Mouse (Mus musculus) midbrain, embryonic 15.5 days (tissue): Measurements from ENCODE around the gene Eif4ebp2. TPM values are rescaled to one million over a fixed set of nuclear protein-coding genes. Genes with fewer than 3 reads are reported as not detected.

Source experiments
- ATAC-seq: fragments of 200-750 bp; cut with Nextera tagmentation; replicated peaks from 2 replicates; pipeline ENCODE4 v1.8.0; 2017; ENCODE audit warnings: moderate TSS enrichment
- H3K27ac ChIP-seq: fragments of 300-500 bp; sonication (generic); 2 replicates; pipeline ENCODE4 v1.5.1; 2015; ENCODE audit warnings: mild to moderate bottlenecking, inconsistent platforms
- H3K27me3 ChIP-seq: fragments of 300-500 bp; sonication (generic); replicated peaks from 2 replicates; pipeline ENCODE4 v1.6.1; 2015; ENCODE audit warnings: inconsistent platforms
- H3K36me3 ChIP-seq: fragments of 300-500 bp; sonication (generic); replicated peaks from 2 replicates; pipeline ENCODE4 v1.6.1; 2015; ENCODE audit warnings: inconsistent platforms
- H3K4me1 ChIP-seq: fragments of 300-500 bp; sonication (generic); 2 replicates; pipeline ENCODE4 v1.6.1; 2015; ENCODE audit warnings: inconsistent platforms
- H3K4me2 ChIP-seq: fragments of 300-500 bp; sonication (generic); 2 replicates; pipeline ENCODE4 v1.6.1; 2015; ENCODE audit warnings: inconsistent platforms, mild to moderate bottlenecking, moderate library complexity
- H3K4me3 ChIP-seq: fragments of 300-500 bp; sonication (generic); 2 replicates; pipeline ENCODE4 v1.5.1; 2015; ENCODE audit warnings: mild to moderate bottlenecking, inconsistent platforms
- H3K9ac ChIP-seq: fragments of 300-500 bp; sonication (generic); 2 replicates; pipeline ENCODE4 v1.6.1; 2015; ENCODE audit warnings: mild to moderate bottlenecking, inconsistent platforms
- H3K9me3 ChIP-seq: fragments of 300-500 bp; sonication (generic); 2 replicates; pipeline ENCODE4 v1.6.1; 2016; ENCODE audit warnings: inconsistent platforms
- WGBS: fragments of 180-500 bp; shearing (Covaris S2); methylation state at CpG from one replicate; pipeline ENCODE4 v1.1.7; 2015; ENCODE audit warnings: mixed read lengths; 5-methylcytosine and 5-hydroxymethylcytosine counted together
- polyA plus RNA-seq: library from polyadenylated mRNA; unstranded; fragments of >200 nt; fragmentation: Nextera tagmentation; extraction: Ambion mirVana; gene quantifications from 2 replicates; pipeline ENCODE4 v1.2.1, GENCODE M21; 2015

Gene Eif4ebp2
- polyA plus RNA-seq, 1 experiment from 2014 or later: 65.8 TPM

DNA sequence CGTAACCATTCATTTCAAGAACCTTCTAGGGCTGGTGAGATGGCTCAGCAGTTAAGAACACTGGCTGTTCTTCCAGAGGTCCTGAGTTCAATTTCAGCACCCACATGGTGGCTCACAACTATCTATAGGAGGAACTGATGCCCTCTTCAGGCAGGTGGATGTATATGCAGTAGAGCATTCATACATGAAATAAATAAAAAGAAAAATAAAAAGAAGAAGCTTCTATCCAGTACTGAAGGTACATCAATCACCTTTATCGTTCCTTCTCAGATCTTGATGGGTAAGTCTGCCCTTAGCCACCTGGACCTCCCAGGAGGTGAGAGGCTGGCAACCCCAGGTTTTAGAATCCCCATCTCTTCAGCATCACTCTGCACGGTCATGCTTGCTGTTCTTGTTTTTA is 37.2 kb downstream of the Eif4ebp2 start:
- no peak overlapping the region for H3K4me3 ChIP-seq
- WGBS: 79% methylated on average over 3 of the region's 3 CpGs
- ATAC-seq: no peak

DNA sequence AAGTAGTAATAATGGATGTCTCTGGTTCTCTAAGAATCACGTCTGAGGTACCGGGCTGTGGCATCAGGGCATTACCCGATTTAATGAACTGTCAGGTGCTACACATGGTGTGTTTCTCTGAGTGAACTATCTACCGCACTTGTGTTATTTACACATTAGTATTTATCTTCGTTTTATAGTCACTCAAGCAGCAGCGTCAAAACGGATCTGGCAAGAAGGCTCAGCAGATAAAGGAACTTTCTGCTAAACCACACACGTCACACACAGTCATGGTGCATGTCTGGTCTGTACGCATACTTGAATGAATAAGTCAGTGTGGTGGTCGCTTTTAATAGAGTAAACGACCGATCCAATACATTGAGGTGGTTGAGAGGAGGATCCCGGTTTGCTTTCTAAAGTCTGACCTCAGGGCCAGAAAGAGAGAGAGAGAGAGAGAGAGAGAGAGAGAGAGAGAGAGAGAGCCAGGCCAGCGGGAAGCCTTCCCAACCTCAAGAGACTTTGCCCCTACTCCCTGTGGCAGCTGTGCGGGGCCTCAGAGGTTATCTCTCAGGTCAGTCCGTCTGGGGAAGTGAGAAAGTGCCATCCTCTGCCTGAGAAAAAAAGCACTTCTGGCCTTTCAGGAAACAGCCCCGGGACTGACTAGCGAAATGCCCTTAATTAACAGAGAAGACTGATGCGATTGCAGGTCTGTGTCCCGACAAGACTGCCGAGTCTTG is 39.4 kb downstream of the Eif4ebp2 start:
- H3K27ac ChIP-seq: no peak overlapping the region
- no peak for ATAC-seq
- H3K4me1 ChIP-seq: peaks cover 4% of the 10 kb centered on the region
- H3K9ac ChIP-seq: no peak overlapping the region
- H3K9me3 ChIP-seq: no peaks in the 10 kb centered on the region
- 61% methylated on average over 21 of the region's 21 CpGs for WGBS
- no peak overlapping the region for H3K4me3 ChIP-seq
- H3K27me3 ChIP-seq: peaks cover 17% of the 10 kb centered on the region
- no peaks in the 10 kb centered on the region for H3K36me3 ChIP-seq
- H3K4me2 ChIP-seq: no peak overlapping the region

More for the DNA sequence above, 37.2 kb downstream of the Eif4ebp2 start:
- H3K27me3 ChIP-seq: peaks cover 39% of the 10 kb centered on the region
- no peaks in the 10 kb centered on the region for H3K9me3 ChIP-seq
- no peak overlapping the region for H3K27ac ChIP-seq
- H3K4me1 ChIP-seq: peaks cover 11% of the 10 kb centered on the region
- no peak overlapping the region for H3K4me2 ChIP-seq
- H3K9ac ChIP-seq: no peak overlapping the region
- H3K36me3 ChIP-seq: no peaks in the 10 kb centered on the region

DNA sequence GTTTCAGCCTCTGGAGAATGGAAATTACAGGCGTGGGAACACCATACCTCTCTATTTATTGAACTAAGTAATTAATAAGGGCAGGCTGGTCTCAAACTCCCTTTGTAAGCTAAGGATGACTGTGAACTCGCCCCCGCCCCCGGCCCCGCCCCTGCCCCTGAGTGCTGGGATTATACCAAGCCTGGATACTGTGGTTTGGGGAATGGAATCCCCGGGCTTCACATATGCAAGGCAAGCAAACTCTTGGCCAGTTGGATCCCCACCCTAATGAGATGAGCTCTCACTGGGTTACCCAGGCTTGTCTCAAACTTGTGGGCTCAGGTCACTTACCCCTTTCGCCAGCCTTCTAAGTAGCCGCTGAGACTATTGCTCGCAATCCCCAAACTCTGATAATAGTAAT is 42.3 kb downstream of the Eif4ebp2 start:
- no peak overlapping the region for H3K9ac ChIP-seq
- 25% methylated on average over 9 of the region's 9 CpGs for WGBS

DNA sequence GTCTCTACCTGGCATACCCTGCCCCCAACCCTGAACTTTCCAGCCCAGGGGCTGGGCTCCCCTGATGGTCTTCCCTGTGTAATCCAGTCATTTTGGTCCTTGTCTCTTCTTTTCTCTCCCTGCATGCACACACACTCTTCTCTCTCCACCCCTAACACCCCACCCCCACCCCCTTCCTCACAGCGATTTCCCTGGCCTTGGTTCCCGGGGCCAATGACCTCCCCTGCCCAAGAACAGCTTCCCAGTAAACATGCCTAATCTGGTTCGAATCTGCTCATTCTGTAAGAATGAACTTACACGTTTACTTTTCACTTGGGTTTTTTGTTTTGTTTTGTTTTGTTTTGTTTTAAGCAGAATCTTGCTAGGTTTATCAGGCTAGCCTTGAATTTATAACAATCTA is 42.7 kb downstream of the Eif4ebp2 start:
- H3K27ac ChIP-seq: no peak overlapping the region
- ATAC-seq: no peak
- H3K4me3 ChIP-seq: no peak overlapping the region
- H3K27me3 ChIP-seq: 0 out of 2 replicates have a peak, but pooled peaks cover 3% of the 10 kb centered on the region
- no peaks in the 10 kb centered on the region for H3K36me3 ChIP-seq
- no peak overlapping the region for H3K9ac ChIP-seq
- WGBS: 3% methylated on average over 4 of the region's 4 CpGs
- no peaks in the 10 kb centered on the region for H3K9me3 ChIP-seq
- H3K4me1 ChIP-seq: peaks cover 4% of the 10 kb centered on the region; the same call in 1 of the 2 replicates
- H3K4me2 ChIP-seq: no peak overlapping the region

More for the DNA sequence above, 42.3 kb downstream of the Eif4ebp2 start:
- H3K27ac ChIP-seq: no peak overlapping the region
- ATAC-seq: no peak
- H3K4me2 ChIP-seq: no peak overlapping the region
- H3K36me3 ChIP-seq: no peaks in the 10 kb centered on the region
- H3K9me3 ChIP-seq: no peaks in the 10 kb centered on the region
- H3K4me1 ChIP-seq: peaks cover 4% of the 10 kb centered on the region; the same call in 1 of the 2 replicates
- 0 out of 2 replicates have a peak, but pooled peaks cover 3% of the 10 kb centered on the region for H3K27me3 ChIP-seq
- no peak overlapping the region for H3K4me3 ChIP-seq

DNA sequence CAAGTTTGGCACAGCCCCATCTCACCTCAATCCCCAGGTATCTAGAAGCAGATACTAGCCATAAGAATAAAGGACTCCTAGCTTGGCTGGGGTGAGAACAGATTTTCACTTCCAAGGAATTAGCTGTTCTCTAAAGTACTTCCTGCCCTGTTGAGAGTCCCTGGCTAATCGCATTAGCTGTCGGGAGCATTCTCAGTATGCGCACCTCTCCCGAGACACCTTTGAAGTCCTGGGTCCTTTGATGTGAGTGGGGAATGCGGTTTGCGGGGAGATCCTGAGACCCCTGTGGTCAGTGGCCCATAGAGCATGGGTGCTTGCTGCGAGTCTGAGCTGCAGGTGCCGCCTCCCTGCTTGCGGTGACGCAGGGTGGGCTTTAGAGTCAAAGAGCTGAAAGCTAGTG is 46.5 kb downstream of the Eif4ebp2 start:
- H3K36me3 ChIP-seq: no peaks in the 10 kb centered on the region
- no peak overlapping the region for H3K27ac ChIP-seq
- H3K9me3 ChIP-seq: no peaks in the 10 kb centered on the region
- H3K4me2 ChIP-seq: peak overlapping the region; percentile 15; the same call in 1 of the 2 replicates
- no peak overlapping the region for H3K9ac ChIP-seq
- ATAC-seq: no peak
- 0 out of 2 replicates have a peak, but pooled peaks cover 3% of the 10 kb centered on the region for H3K27me3 ChIP-seq
- peaks cover 4% of the 10 kb centered on the region; the same call in 1 of the 2 replicates for H3K4me1 ChIP-seq
- 6% methylated on average over 10 of the region's 10 CpGs for WGBS
- H3K4me3 ChIP-seq: no peak overlapping the region

DNA sequence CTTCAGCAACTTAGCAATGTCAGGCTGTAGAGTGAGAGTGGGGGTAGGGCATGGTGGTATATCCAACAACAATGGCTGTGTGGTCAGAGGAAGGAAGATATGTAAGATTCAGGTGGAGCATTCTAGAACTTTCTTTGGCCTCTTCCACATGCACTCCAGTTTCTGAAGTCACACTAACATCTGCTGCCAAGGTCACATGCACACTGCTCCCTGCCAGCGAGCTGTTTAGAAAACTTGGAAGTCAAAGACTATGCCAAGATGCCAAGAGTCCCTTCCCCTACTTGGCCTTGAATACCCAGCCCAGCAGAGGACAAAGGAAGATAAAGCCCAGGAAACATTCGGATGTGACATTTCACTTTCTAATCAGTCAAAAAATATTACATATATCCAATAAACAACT is 49.5 kb downstream of the Eif4ebp2 start:
- H3K27me3 ChIP-seq: 0 out of 2 replicates have a peak, but pooled peaks cover 3% of the 10 kb centered on the region
- no peak overlapping the region for H3K27ac ChIP-seq
- peaks cover 4% of the 10 kb centered on the region; the same call in 1 of the 2 replicates for H3K4me1 ChIP-seq
- no peak overlapping the region for H3K9ac ChIP-seq
- ATAC-seq: no peak
- WGBS: 92% methylated on average over 2 of the region's 2 CpGs
- H3K36me3 ChIP-seq: no peaks in the 10 kb centered on the region
- no peaks in the 10 kb centered on the region for H3K9me3 ChIP-seq
- H3K4me2 ChIP-seq: no peak overlapping the region
- H3K4me3 ChIP-seq: no peak overlapping the region

DNA sequence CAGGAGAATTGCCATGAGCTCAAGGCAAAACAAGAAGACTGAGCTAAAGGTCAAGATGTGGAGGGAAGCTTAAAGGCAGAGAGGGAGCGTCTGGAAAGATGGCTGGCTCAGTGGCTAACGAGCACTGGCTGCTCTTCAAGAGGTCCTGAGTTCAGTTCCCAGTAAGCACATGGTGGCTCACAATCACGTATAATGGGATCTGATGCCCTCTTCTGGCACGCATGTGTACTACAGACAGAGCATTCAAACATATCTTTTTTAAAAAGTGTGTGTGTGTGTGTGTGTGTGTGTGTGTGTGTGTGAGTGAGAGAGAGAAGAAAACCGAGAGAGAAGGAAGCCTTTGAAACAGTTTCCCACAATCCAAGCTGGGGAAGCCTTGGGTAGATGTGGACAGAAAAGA is 50.0 kb downstream of the Eif4ebp2 start:
- Histone ChIP-seq H3K36me3 (no peaks in the 10 kb centered on the region), H3K4me3 (no peak overlapping the region), H3K4me2 (no peak overlapping the region), H3K4me1 (peaks cover 4% of the 10 kb centered on the region; the same call in 1 of the 2 replicates), H3K9me3 (no peaks in the 10 kb centered on the region), H3K9ac (no peak overlapping the region), H3K27me3 (0 out of 2 replicates have a peak, but pooled peaks cover 3% of the 10 kb centered on the region), H3K27ac (no peak overlapping the region)
- 73% methylated on average over 5 of the region's 5 CpGs for WGBS
- ATAC-seq: no peak

DNA sequence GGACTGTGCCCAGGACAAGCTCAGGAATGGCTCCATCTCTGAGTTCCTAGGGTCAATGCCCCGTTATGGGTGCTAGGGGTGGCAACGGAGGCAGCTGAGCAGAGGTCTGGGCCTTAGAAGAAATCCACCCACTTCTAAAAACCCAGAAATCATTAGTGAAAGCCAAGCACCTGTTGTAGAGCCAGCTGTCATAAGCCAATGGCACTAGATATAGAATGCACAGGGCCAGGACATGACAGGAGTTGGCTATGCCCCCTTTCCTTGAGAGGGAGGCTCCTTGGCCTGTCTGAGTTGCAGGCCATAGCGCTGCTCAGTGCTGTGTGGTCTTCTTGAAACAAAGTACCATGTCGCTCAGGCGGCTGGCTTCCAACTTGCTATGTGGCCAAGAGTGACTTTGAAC is 52.1 kb downstream of the Eif4ebp2 start:
- no peak overlapping the region for H3K27ac ChIP-seq
- H3K4me3 ChIP-seq: no peak overlapping the region
- 0 out of 2 replicates have a peak, but pooled peaks cover under 1% of the 10 kb centered on the region for H3K27me3 ChIP-seq
- H3K4me1 ChIP-seq: no peaks in the 10 kb centered on the region
- H3K36me3 ChIP-seq: no peaks in the 10 kb centered on the region
- H3K9ac ChIP-seq: no peak overlapping the region
- no peak overlapping the region for H3K4me2 ChIP-seq
- 87% methylated on average over 5 of the region's 5 CpGs for WGBS
- no peaks in the 10 kb centered on the region for H3K9me3 ChIP-seq
- ATAC-seq: no peak

DNA sequence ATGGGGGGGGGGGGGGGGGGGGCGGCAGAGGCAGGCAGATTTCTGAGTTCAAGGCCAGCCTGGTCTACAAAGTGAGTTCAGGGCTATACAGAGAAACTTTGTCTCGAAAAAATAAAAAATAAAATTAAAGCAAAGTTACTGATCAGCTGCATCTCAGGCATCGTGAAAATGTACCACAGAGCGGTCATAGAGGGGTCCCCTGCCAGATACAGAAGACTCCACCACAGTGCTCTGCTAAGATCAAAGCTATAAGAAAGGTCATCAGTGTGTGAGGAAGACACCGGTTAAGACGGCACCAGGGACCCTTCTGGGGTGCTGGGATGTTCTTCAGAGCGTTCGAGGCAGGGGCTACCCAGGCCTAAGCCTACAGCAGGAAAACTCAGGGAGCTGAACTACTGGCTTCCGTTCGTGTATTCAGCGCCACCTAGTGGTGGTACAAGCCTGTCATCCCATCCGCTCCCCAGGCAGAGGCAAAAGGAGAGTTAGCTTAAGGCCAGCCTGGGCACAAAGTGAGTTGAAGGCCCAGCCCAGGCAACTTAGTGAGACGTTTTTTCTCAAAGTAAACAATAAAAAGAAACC is 53.2 kb downstream of the Eif4ebp2 start:
- Histone ChIP-seq H3K27me3 (no peaks in the 10 kb centered on the region), H3K9ac (no peak overlapping the region), H3K36me3 (no peaks in the 10 kb centered on the region), H3K4me3 (no peak overlapping the region), H3K9me3 (no peaks in the 10 kb centered on the region), H3K27ac (no peak overlapping the region), H3K4me2 (no peak overlapping the region), H3K4me1 (no peaks in the 10 kb centered on the region)
- peak; percentile 84 for ATAC-seq
- WGBS: 22% methylated on average over 13 of the region's 13 CpGs

DNA sequence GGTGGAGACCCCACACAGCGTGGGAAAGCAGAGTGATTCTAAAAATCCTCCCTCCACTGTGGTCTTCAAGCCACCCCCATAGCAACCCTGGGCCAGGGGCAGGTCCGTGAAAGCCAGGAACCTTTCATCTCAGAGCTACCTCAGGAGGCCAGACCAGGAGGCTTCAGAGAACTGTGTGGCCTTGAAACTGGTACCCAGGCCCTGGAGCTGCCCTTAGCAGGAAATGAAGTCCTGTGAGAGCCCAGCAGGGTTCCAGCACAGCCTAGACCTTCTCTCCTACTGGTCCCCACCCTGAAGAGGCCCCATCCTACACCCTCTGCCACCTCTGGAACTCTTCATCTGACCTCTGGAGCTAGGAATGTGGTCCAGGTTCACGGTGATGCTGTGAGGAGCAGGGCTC is 54.3 kb downstream of the Eif4ebp2 start:
- H3K4me3 ChIP-seq: no peak overlapping the region
- H3K4me1 ChIP-seq: no peaks in the 10 kb centered on the region
- no peak overlapping the region for H3K9ac ChIP-seq
- H3K27me3 ChIP-seq: no peaks in the 10 kb centered on the region
- no peaks in the 10 kb centered on the region for H3K36me3 ChIP-seq
- H3K9me3 ChIP-seq: no peaks in the 10 kb centered on the region
- no peak for ATAC-seq
- H3K4me2 ChIP-seq: no peak overlapping the region
- no peak overlapping the region for H3K27ac ChIP-seq
- WGBS: 45% methylated on average over 3 of the region's 3 CpGs

DNA sequence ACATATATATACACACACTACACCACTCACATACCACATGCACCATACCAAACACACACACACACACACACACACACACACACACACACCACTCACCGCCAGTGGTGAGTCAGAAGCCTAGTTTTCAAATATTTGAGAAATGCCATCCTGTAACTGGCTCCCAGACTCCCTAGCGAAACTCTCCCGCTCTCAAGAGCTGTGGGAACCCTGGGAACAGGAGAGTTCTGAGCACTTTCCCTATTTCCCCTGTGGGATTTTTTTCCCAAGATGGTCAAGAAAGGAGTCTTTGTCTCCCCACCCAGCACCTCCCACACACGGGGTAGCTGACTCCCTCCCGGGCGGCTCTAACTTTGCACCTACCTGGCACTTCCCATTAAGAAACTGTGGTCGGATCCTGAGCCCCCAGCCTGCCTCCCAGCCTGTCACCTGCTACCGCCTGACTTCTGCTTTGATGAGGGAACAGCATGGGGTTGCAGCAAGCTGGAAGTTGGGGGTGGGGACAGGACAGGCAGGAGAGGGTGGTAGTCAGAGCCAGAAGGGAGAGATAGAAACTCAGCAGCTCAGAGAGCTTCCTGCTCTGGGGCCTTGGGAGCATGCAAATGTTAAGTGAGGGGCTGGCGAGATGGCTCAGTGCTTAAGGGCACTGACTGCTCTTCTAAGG is 57.9 kb downstream of the Eif4ebp2 start:
- 29% methylated on average over 9 of the region's 9 CpGs for WGBS
- ATAC-seq: no peak
- no peaks in the 10 kb centered on the region for H3K27me3 ChIP-seq
- H3K4me2 ChIP-seq: no peak overlapping the region
- no peak overlapping the region for H3K9ac ChIP-seq
- no peak overlapping the region for H3K27ac ChIP-seq
- no peak overlapping the region for H3K4me3 ChIP-seq
- no peaks in the 10 kb centered on the region for H3K36me3 ChIP-seq
- no peaks in the 10 kb centered on the region for H3K4me1 ChIP-seq
- no peaks in the 10 kb centered on the region for H3K9me3 ChIP-seq

DNA sequence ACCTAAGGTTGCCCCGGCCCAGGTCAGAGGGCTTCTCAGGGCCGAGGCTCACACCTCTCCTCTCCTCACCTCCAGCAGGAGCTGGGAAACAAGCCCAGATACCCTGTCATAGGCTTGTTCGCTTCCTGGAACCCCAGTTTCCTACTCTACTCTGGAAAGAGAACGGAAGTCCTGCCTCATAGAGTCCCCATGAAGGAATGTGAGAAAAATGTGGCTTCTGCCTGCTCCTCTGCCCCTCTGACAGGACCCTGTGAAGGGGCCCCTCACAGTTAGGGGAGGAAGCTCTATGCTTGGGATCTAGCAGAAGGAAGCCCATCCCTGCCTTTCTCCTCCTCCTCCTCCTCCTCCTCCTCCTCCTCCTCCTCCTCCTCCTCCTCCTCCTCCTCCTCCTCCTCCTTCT is 59.9 kb downstream of the Eif4ebp2 start:
- Histone ChIP-seq H3K9me3 (no peaks in the 10 kb centered on the region), H3K4me2 (no peak overlapping the region), H3K27me3 (no peaks in the 10 kb centered on the region), H3K27ac (no peak overlapping the region), H3K9ac (no peak overlapping the region), H3K4me1 (no peaks in the 10 kb centered on the region), H3K4me3 (no peak overlapping the region), H3K36me3 (no peaks in the 10 kb centered on the region)
- 62% methylated on average over 4 of the region's 4 CpGs for WGBS
- no peak for ATAC-seq
